Mouse (Mus musculus) hindbrain, postnatal 0 days (tissue): ENCODE measurements at regions not wholly inside any gene's neighbourhood (a gene's known extent, or its start where the extent isn't known, plus 50 kb on each side); places are given as distances from the start of the nearest gene placed in this dataset.
"Not testable (repeated sequence)": the region's sequence is repeated elsewhere in the genome, so short reads cannot be mapped to it uniquely, and the experiment has no call there.

Experiments
- ATAC-seq: fragments of 200-750 bp; cut with Nextera tagmentation; 2 replicates; pipeline ENCODE4 v1.8.0; 2017; ENCODE audit warnings: mild to moderate bottlenecking, moderate TSS enrichment, moderate library complexity
- DNase-seq: peaks from one replicate; pipeline ENCODE4 v3.0.0-alpha.2; 2015; ENCODE audit warnings: low spot score
- H3K27ac ChIP-seq: fragments of 300-500 bp; sonication (generic); 2 replicates; pipeline ENCODE4 v1.5.1; 2014; ENCODE audit warnings: mild to moderate bottlenecking
- H3K27me3 ChIP-seq: fragments of 300-500 bp; sonication (generic); 2 replicates; pipeline ENCODE4 v1.6.1; 2014; ENCODE audit warnings: low read length, mixed read lengths; ENCODE audit not compliant: insufficient read depth
- H3K36me3 ChIP-seq: fragments of 300-500 bp; sonication (generic); 2 replicates; pipeline ENCODE4 v1.6.1; 2014; ENCODE audit warnings: low read length, mixed read lengths; ENCODE audit not compliant: insufficient read depth
- H3K4me1 ChIP-seq: fragments of 300-500 bp; sonication (generic); 2 replicates; pipeline ENCODE4 v1.6.1; 2014; ENCODE audit warnings: antibody characterized with exemption, low read length, mixed read lengths; ENCODE audit not compliant: insufficient read depth
- H3K4me2 ChIP-seq: fragments of 300-500 bp; sonication (generic); 2 replicates; pipeline ENCODE4 v1.6.1; 2014; ENCODE audit warnings: low read depth, mild to moderate bottlenecking, low read length, moderate library complexity, mixed read lengths
- H3K4me3 ChIP-seq: fragments of 300-500 bp; sonication (generic); 2 replicates; pipeline ENCODE4 v1.5.1; 2014; ENCODE audit warnings: low read length
- H3K9ac ChIP-seq: fragments of 300-500 bp; sonication (generic); replicated peaks from 2 replicates; pipeline ENCODE4 v1.6.1; 2014; ENCODE audit warnings: mild to moderate bottlenecking, low read length, moderate library complexity, mixed read lengths
- H3K9me3 ChIP-seq: fragments of 300-500 bp; sonication (generic); 2 replicates; pipeline ENCODE4 v1.6.1; 2016; ENCODE audit warnings: low read length, mixed read lengths
- CTCF ChIP-seq: IDR thresholded peaks from 2 replicates; pipeline ENCODE4 v1.5.1; 2016; ENCODE audit warnings: antibody characterized with exemption, control low read depth, low read depth
- WGBS: fragments of 180-500 bp; shearing (Covaris S2); extraction: QIAGEN DNeasy Blood & Tissue Kit; methylation state at CpG from one replicate; pipeline ENCODE4 v1.1.7; 2014; 5-methylcytosine and 5-hydroxymethylcytosine counted together

DNA sequence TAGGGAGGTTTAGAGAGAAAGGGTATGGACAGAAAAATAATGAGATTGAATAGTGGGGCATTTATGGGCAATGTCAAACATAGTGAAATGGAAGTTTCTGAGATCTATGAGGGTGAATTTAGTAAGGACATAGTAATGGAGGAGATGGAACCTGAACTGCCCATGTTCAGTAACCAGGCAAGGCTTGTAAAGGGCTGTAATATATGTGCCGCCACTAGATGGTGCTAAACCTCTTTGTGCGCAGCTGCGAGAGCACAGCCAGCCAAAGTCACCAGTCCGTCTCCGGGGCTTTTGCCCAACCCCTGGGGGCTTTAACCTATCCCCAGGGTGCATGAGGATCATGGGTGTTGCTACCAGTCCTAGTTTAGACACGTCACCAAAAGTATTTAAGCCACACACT lies 77.7 kb upstream of the Vmn2r25 start:
- not testable (repeated sequence) for H3K36me3 ChIP-seq, H3K9me3 ChIP-seq, H3K4me1 ChIP-seq, H3K4me3 ChIP-seq, H3K27ac ChIP-seq, H3K27me3 ChIP-seq, H3K4me2 ChIP-seq, H3K9ac ChIP-seq, ATAC-seq
- DNase-seq, result peak; percentile 9
- WGBS, result 10% methylated on average over 3 of the region's 6 CpGs
- peak; percentile 57 for TF ChIP-seq CTCF

DNA sequence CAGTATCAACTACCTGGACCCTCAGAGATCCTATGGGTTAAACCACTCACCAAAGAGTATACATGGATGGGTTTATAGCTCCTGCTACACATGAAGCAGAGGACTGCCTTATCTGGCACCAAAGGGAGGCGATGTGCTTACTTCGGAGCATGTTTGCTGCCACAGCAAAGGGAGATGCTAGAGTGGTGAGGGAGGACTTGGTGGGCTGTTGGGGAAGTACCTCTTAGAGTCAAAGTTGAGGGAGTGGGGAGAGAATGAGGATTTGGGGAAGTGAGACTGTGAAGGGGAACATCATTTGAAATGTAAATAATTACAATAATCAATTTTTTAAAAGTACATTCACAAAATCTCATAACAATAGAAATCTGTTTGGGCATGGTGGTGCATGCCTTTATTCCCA lies 84.7 kb upstream of the Vmn2r25 start:
- Histone ChIP-seq H3K4me2 (no peak overlapping the region), H3K27ac (no peak overlapping the region), H3K36me3 (no peaks in the 10 kb centered on the region), H3K9me3 (no peaks in the 10 kb centered on the region), H3K4me1 (no peaks in the 10 kb centered on the region), H3K27me3 (no peaks in the 10 kb centered on the region), H3K4me3 (no peak overlapping the region), H3K9ac (no peak overlapping the region)
- DNase-seq (no peak), ATAC-seq (no peak)
- WGBS, result 84% methylated on average over 2 of the region's 2 CpGs
- TF ChIP-seq CTCF, result no peak

DNA sequence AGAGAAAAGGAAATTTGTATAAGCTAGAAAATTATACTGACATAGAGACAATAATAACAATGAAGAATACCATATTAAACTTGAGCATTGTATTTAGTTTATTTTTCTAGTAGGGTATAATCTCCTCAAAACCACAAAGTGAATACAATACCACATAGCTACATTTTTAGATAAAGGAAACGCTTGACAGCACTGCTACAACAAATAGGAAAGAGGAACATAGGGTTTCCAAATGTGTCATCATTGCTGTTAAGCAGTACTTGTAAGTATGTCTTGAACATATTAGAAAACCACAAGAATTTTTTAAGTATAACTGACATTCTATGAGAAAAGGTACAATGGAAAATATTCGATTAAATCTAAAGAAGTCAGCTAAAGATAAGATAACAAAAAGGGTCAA lies 63.0 kb upstream of the Vmn2r26 start:
- TF ChIP-seq CTCF, result no peak
- ATAC-seq, result no peak
- no peaks in the 10 kb centered on the region for H3K27me3 ChIP-seq

DNA sequence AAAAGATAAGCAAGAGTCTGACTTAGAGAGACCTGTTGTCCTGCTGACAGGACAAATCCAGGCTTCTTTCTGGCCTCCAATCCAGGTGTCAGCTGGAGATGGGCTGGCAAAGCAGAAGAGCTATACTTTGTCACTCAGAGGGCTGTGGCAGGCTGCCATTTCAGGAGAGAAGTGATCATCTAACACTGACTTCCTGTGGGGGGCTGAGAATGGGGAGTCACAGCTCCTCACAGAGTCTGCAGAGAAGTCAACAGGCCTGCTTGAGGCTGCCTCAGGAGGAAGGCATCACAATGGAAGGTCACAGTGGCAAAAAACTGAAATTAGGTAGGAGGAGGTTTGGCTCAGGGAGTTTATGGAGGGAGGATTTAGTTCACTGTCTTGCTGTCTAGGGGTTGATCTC lies 53.2 kb upstream of the Vmn2r26 start:
- Histone ChIP-seq H3K36me3 (no peaks in the 10 kb centered on the region), H3K9me3 (no peaks in the 10 kb centered on the region), H3K27me3 (no peaks in the 10 kb centered on the region), H3K4me2 (no peak overlapping the region), H3K4me1 (no peaks in the 10 kb centered on the region), H3K9ac (no peak overlapping the region), H3K4me3 (no peak overlapping the region), H3K27ac (no peak overlapping the region)
- no peak for TF ChIP-seq CTCF
- peak; percentile 1 for DNase-seq
- no peak for ATAC-seq

More for the DNA sequence above, 63.0 kb upstream of the Vmn2r26 start:
- no peak overlapping the region for H3K4me3 ChIP-seq
- H3K27ac ChIP-seq, result no peak overlapping the region
- WGBS, result 79% methylated on average over 2 of the region's 2 CpGs
- H3K9me3 ChIP-seq, result no peaks in the 10 kb centered on the region
- no peak for DNase-seq
- no peaks in the 10 kb centered on the region for H3K4me1 ChIP-seq
- H3K4me2 ChIP-seq, result no peak overlapping the region
- no peak overlapping the region for H3K9ac ChIP-seq
- H3K36me3 ChIP-seq, result no peaks in the 10 kb centered on the region
